24 mouse cellular contexts compared by ENCODE assay signal in the genomic region with DNA sequence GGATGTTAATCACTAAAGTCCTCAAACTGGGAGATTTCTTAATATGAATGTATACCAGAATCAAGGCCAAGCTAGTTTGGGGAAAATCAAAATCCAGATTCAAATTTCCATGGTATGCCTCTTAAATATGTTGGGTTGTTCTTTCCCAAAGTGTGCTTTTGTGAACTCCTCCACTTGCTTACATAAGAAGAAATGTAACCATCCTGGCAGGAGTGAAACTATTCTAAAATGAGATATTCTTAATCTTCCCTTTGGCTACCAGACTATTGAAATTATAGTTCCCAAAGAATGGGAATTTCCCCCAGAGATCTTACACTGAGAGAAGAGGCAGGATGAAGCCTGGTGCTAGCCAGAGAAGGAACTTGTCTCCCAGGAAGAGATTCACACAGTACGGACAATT. TPM values are rescaled to one million over a fixed set of nuclear protein-coding genes. Genes with fewer than 3 reads are reported as not detected.
"Had no signal": no experiment of that assay in that cellular context is flagged by ENCODE, and none has a peak within 500 bp of the region (broad histone marks: within the 10 kb centered on the region; RNA-seq: fewer than 3 reads in every experiment).

No protein-coding gene starts in this region.

- DNase-seq: kidney, adult 11 months; kidney, adult 8-10 months; kidney, postnatal 10 days; kidney, postnatal 36 days; liver; retina, postnatal 1 day; right cerebral cortex, postnatal 25 days; spleen, adult 18-20 months; thymus, adult 2 months; thymus, postnatal 14 days; thymus, postnatal 4 days had no signal

- H3K4me2 ChIP-seq: intestine, embryonic 15.5 days; kidney, embryonic 15.5 days; limb, embryonic 13.5 days; liver, embryonic 12.5 days; liver, embryonic 15.5 days; midbrain, embryonic 13.5 days; neural tube, embryonic 13.5 days; stomach, embryonic 15.5 days had no signal

- H3K27me3 ChIP-seq: intestine, embryonic 15.5 days; kidney, embryonic 15.5 days; limb, embryonic 13.5 days; liver, embryonic 12.5 days; liver, embryonic 15.5 days; megakaryocyte, embryonic 14.5 days; midbrain, embryonic 13.5 days; neural tube, embryonic 13.5 days; stomach, embryonic 15.5 days had no signal

- H3K4me1 ChIP-seq: intestine, embryonic 15.5 days; kidney, embryonic 15.5 days; limb, embryonic 10.5 days; limb, embryonic 13.5 days; liver, embryonic 12.5 days; liver, embryonic 15.5 days; megakaryocyte, embryonic 14.5 days; midbrain, embryonic 10.5 days; midbrain, embryonic 13.5 days; neural tube, embryonic 13.5 days; stomach, embryonic 15.5 days had no signal

- H3K4me3 ChIP-seq: intestine, embryonic 15.5 days; kidney, embryonic 15.5 days; limb, embryonic 10.5 days; limb, embryonic 13.5 days; liver, embryonic 12.5 days; liver, embryonic 15.5 days; megakaryocyte, embryonic 14.5 days; midbrain, embryonic 10.5 days; midbrain, embryonic 13.5 days; myocyte; neural tube, embryonic 13.5 days; stomach, embryonic 15.5 days had no signal

- H3K36me3 ChIP-seq: intestine, embryonic 15.5 days; kidney, embryonic 15.5 days; limb, embryonic 10.5 days; limb, embryonic 13.5 days; liver, embryonic 12.5 days; liver, embryonic 15.5 days; midbrain, embryonic 10.5 days; midbrain, embryonic 13.5 days; neural tube, embryonic 13.5 days; stomach, embryonic 15.5 days had no signal

- ATAC-seq: intestine, embryonic 15.5 days; liver, embryonic 12.5 days; midbrain, embryonic 13.5 days; midbrain, embryonic 16.5 days had no signal

- H3K27ac ChIP-seq: intestine, embryonic 15.5 days; kidney, embryonic 15.5 days; limb, embryonic 10.5 days; limb, embryonic 13.5 days; liver, embryonic 12.5 days; liver, embryonic 15.5 days; midbrain, embryonic 10.5 days; midbrain, embryonic 13.5 days; neural tube, embryonic 13.5 days; stomach, embryonic 15.5 days had no signal

- H3K9ac ChIP-seq: intestine, embryonic 15.5 days; kidney, embryonic 15.5 days; limb, embryonic 13.5 days; liver, embryonic 12.5 days; liver, embryonic 15.5 days; midbrain, embryonic 13.5 days; neural tube, embryonic 13.5 days; stomach, embryonic 15.5 days had no signal

- H3K9me3 ChIP-seq: intestine, embryonic 15.5 days; kidney, embryonic 15.5 days; limb, embryonic 10.5 days; limb, embryonic 13.5 days; liver, embryonic 12.5 days; liver, embryonic 15.5 days; midbrain, embryonic 10.5 days; stomach, embryonic 15.5 days had no signal

RNA-seq across cellular contexts. Expression of gene Tnfsf18, which starts 42.2 kb away (rescaled TPM):
- polyA plus RNA-seq: intestine, embryonic 15.5 days; limb, embryonic 10.5 days; limb, embryonic 13.5 days; liver, embryonic 12.5 days; liver, embryonic 15.5 days; midbrain, embryonic 10.5 days; midbrain, embryonic 13.5 days; neural tube, embryonic 13.5 days had no signal

RNA-seq across cellular contexts. Expression of gene Tnfsf4, which starts 57.0 kb away (rescaled TPM):
- polyA plus RNA-seq: intestine, embryonic 15.5 days; limb, embryonic 13.5 days; liver, embryonic 12.5 days; liver, embryonic 15.5 days; midbrain, embryonic 13.5 days; midbrain, embryonic 16.5 days; myocyte; neural tube, embryonic 13.5 days had no signal
